Mouse (Mus musculus) cortical plate, adult 2 months (tissue): Measurements from ENCODE around the gene Krt32.

Source experiments
- CTCF ChIP-seq: fragments of 200-500 bp; IDR thresholded peaks from 2 replicates; pipeline ENCODE4 v1.5.1; 2011; ENCODE audit warnings: mild to moderate bottlenecking, control low read depth, low read length; ENCODE audit not compliant: insufficient read depth; ENCODE audit errors: extremely low read depth
- POLR2A ChIP-seq: fragments of 200-500 bp; IDR thresholded peaks from 2 replicates; pipeline ENCODE4 v1.6.1; 2011; ENCODE audit warnings: mild to moderate bottlenecking, low read length, control low read depth; ENCODE audit not compliant: insufficient read depth; ENCODE audit errors: extremely low read depth

- TF ChIP-seq CTCF (no peak), POLR2A (no peak)
These were observed 46.6 kb downstream of the Krt32 start, which contains the start of gene Krt34 for GRCm38 (mm10) chr11:100041454-100041853.
